Mouse (Mus musculus) ES-E14 (cell line): ENCODE data around the gene Afmid. TPM values are rescaled to one million over a fixed set of nuclear protein-coding genes. Genes with fewer than 3 reads are reported as not detected.
A peak's percentile ranks its signal among the peaks of the same experiment; 100 is the strongest.

ENCODE experiments used
- DNase-seq: peaks from one replicate; pipeline ENCODE4 v3.0.0-alpha.2; 2013; ENCODE audit warnings: low read depth, low spot score
- H3K27ac ChIP-seq: 2 replicates; pipeline ENCODE4 v1.5.1; 2012; ENCODE audit warnings: low read depth, mild to moderate bottlenecking, low read length, moderate library complexity, mixed read lengths; ENCODE audit not compliant: poor library complexity, insufficient read depth, severe bottlenecking
- H3K36me3 ChIP-seq: 2 replicates; pipeline ENCODE4 v1.6.1; 2012; ENCODE audit warnings: mild to moderate bottlenecking, low read length, moderate library complexity, mixed read lengths; ENCODE audit not compliant: control insufficient read depth, poor library complexity, insufficient read depth, severe bottlenecking
- H3K4me1 ChIP-seq, 2 experiments: fragments of 150-350 bp in 1 of 2; sonication (generic) in 1 of 2; 2 replicates each; pipeline ENCODE4 v1.6.1; 2012; ENCODE audit warnings: low read length in 2 of 2, mild to moderate bottlenecking in 1 of 2, mixed read lengths in 1 of 2; ENCODE audit not compliant: control insufficient read depth in 2 of 2, insufficient read depth in 2 of 2, poor library complexity in 1 of 2
- H3K4me3 ChIP-seq, 2 experiments: fragments of 150-350 bp in 1 of 2; sonication (generic) in 1 of 2; 2 replicates each; pipeline ENCODE4 v1.5.1; 2012; ENCODE audit warnings: low read length in 2 of 2, low read depth in 1 of 2, mild to moderate bottlenecking in 1 of 2, mixed read lengths in 1 of 2; ENCODE audit not compliant: insufficient read depth in 1 of 2, poor library complexity in 1 of 2, severe bottlenecking in 1 of 2
- H3K9ac ChIP-seq: 2 replicates; pipeline ENCODE4 v1.6.1; 2012; ENCODE audit warnings: low read depth, mild to moderate bottlenecking, low read length, mixed read lengths; ENCODE audit not compliant: poor library complexity, insufficient read depth, severe bottlenecking
- H3K9me3 ChIP-seq: fragments of 150-350 bp; sonication (generic); 2 replicates; pipeline ENCODE4 v1.6.1; 2012; ENCODE audit warnings: low read depth, mild to moderate bottlenecking, low read length; ENCODE audit not compliant: control insufficient read depth, insufficient read depth
- CHD2 ChIP-seq: IDR thresholded peaks from 2 replicates; pipeline ENCODE4 v1.6.1; 2014; ENCODE audit warnings: mild to moderate bottlenecking, low read depth, low read length, inconsistent platforms
- HCFC1 ChIP-seq: IDR thresholded peaks from 2 replicates; pipeline ENCODE4 v1.6.1; 2012; ENCODE audit warnings: low read length, inconsistent platforms, borderline replicate concordance; ENCODE audit not compliant: insufficient read depth
- MAFK ChIP-seq: IDR thresholded peaks from 2 replicates; pipeline ENCODE4 v1.6.1; 2014; ENCODE audit warnings: mild to moderate bottlenecking, low read depth, low read length, inconsistent platforms; ENCODE audit not compliant: insufficient read depth
- ZC3H11A ChIP-seq: IDR thresholded peaks from 2 replicates; pipeline ENCODE4 v1.6.1; 2012; ENCODE audit warnings: low read depth, mild to moderate bottlenecking, inconsistent platforms, low read length, borderline replicate concordance
- ZNF384 ChIP-seq: IDR thresholded peaks from 2 replicates; pipeline ENCODE4 v1.6.1; 2012; ENCODE audit warnings: low read depth, low read length, inconsistent platforms
- in situ Hi-C, 2 experiments: fragments of 600-800 bp; cut with MboI; formaldehyde crosslinking; loops; one replicate each; pipeline ENCODE4 v1.15.1; 2025; ENCODE audit warnings: low sequenced_read_pairs in 2 of 2, inconsistent platforms in 1 of 2; ENCODE audit not compliant: unreplicated experiment in 2 of 2
- total RNA-seq: library from RNA; depleted of rRNA; stranded (reverse); fragments of 300-350 nt; gene quantifications from 2 replicates; pipeline ENCODE4 v1.2.3, GENCODE M21; 2012

Gene Afmid
- total RNA-seq, 1 experiment = 1.8 TPM

DNA sequence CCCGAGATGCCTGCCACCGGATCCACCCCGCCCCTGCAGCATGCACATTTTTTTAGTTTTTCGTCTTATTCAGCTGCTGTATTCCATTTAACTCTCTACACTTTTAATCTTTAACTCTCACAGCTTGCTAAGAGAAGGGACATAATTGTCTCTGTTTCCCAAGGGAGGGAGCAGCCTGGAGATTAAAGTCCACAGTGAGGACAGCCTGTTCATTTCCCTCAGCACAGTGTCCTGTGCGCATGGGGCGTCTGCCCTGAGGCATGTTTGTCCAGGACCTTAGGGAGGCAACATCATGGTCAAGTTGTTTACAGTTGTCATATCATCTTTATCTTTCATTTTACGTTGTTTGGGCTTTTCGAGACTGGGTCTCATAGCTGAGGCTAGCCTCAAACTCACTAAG is 8.4 kb downstream of the Afmid start:
- peaks cover 8 to 16% of the 10 kb centered on the region in 2 experiments for H3K4me1 ChIP-seq
- no peaks in the 10 kb centered on the region for H3K9me3 ChIP-seq
- H3K36me3 ChIP-seq = no peaks in the 10 kb centered on the region
- no peak overlapping the region for H3K27ac ChIP-seq
- no peak overlapping the region for H3K4me3 ChIP-seq
- in situ Hi-C loops = no loop called here
- no peak overlapping the region for H3K9ac ChIP-seq
- DNase-seq = no peak
- no peak for TF ChIP-seq HCFC1
- no peak for TF ChIP-seq ZC3H11A
- TF ChIP-seq ZNF384 = no peak
- no peak for TF ChIP-seq MAFK
- TF ChIP-seq CHD2 = no peak

DNA sequence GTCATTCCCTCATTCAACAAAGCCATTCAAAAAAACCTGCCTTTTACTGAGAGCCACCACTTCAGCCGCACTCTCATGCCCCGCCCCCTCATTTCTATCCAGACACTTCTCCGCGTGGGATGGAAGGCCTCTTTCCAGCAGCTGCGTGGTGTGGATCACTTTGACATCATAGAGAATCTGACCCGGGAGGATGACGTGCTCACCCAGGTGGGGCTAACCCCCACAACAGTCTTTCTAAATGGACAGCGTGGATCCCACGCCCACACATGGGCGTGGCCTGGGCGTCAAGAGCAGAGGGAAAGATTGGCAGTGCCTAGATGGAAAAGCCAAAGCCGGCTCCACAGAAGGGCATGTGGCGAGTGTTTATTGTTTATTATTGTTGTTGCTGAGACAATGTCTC is 10.6 kb downstream of the Afmid start:
- H3K4me1 ChIP-seq = peaks cover 4 to 14% of the 10 kb centered on the region in 2 experiments; a peak in 3 of 4 replicates
- no peak overlapping the region for H3K4me3 ChIP-seq
- H3K9ac ChIP-seq = no peak overlapping the region
- H3K27ac ChIP-seq = no peak overlapping the region
- no peak for TF ChIP-seq ZNF384
- TF ChIP-seq CHD2 = no peak
- no peak for TF ChIP-seq MAFK
- TF ChIP-seq ZC3H11A = no peak
- TF ChIP-seq HCFC1 = no peak
- in situ Hi-C loops = no loop called here
- peak; percentile 62 for DNase-seq
- H3K9me3 ChIP-seq = no peaks in the 10 kb centered on the region
- no peaks in the 10 kb centered on the region for H3K36me3 ChIP-seq

DNA sequence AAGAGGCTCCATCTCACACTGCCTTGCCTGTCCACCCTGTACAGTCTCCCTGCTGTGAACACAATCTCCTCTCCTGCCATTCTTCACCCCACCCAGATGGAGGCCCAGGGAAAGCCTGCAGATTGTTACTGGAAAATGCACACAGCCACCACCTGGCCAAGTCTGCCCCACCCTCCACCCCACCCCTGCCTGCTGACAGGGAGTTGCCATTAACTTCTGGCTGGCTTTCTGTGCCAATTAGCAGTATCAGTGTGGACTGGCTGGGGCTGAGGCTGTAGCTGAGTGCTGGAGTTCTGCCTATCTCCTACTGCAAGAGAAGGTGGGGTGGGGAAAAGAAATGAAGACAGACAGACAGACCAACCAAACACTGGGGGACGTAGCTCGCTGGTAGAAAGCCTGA is 12.8 kb downstream of the Afmid start:
- in situ Hi-C loops = no loop called here

DNA sequence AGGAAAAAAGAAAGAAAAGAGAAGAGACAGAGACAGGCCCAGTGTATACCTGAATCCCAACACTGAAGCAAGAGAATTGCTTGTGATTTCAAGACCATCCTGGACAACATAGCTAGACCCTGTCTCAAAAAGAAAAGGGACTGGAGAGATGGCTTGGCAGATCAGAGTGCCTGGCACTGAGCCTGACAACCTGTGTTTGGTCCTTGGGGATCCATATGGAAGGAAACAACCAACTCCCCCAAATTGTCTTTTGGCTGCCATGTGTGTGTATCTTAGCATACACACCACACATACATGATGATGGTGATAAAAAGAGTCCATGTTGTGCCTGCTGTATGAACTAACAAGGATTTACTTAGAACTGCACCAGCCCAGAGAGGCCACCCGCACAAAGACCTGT is 13.3 kb downstream of the Afmid start:
- TF ChIP-seq ZC3H11A (no peak), CHD2 (no peak), MAFK (no peak), HCFC1 (no peak), ZNF384 (no peak)
- H3K36me3 ChIP-seq = no peaks in the 10 kb centered on the region
- in situ Hi-C loops = no loop called here
- DNase-seq = no peak
- H3K9ac ChIP-seq = no peak overlapping the region
- peaks cover 1 to 12% of the 10 kb centered on the region in 2 experiments; a peak in 3 of 4 replicates for H3K4me1 ChIP-seq
- H3K4me3 ChIP-seq = no peak overlapping the region
- no peak overlapping the region for H3K27ac ChIP-seq
- no peaks in the 10 kb centered on the region for H3K9me3 ChIP-seq

More for the DNA sequence above, 12.8 kb downstream of the Afmid start:
- Histone ChIP-seq H3K36me3 (no peaks in the 10 kb centered on the region), H3K4me1 (peaks cover 1 to 12% of the 10 kb centered on the region in 2 experiments; a peak in 3 of 4 replicates), H3K27ac (no peak overlapping the region; the same call in 1 of the 2 replicates), H3K9ac (no peak overlapping the region), H3K9me3 (no peaks in the 10 kb centered on the region), H3K4me3 (no peak overlapping the region)
- no peak for DNase-seq
- no peak for TF ChIP-seq CHD2
- TF ChIP-seq MAFK = no peak
- TF ChIP-seq HCFC1 = no peak
- TF ChIP-seq ZC3H11A = no peak
- no peak for TF ChIP-seq ZNF384

DNA sequence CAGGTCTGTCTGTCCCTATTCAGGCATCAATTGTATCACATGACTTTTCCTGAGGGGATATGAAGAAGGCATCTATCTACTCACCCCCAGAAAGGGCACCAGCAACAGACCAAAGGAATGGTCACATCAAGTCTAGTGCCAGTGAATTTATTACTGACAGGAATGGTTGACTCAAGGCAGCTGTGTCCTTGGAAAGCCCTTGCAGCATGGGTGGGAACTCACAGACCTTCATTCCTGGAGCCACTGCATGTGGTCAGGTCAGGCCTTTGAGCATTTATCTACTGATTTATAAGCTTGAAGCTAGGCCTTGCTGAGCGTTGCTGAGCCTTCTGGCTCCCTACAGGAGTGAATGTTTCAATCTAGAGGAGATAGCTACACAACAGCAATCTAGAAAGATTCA is 15.2 kb downstream of the Afmid start:
- Histone ChIP-seq H3K9me3 (no peaks in the 10 kb centered on the region), H3K4me3 (no peak overlapping the region), H3K27ac (no peak overlapping the region), H3K9ac (no peak overlapping the region), H3K4me1 (peaks cover 1 to 9% of the 10 kb centered on the region in 2 experiments; a peak in 3 of 4 replicates), H3K36me3 (no peaks in the 10 kb centered on the region)
- TF ChIP-seq CHD2 (no peak), ZC3H11A (no peak), ZNF384 (no peak), MAFK (no peak), HCFC1 (no peak)
- DNase-seq = no peak
- in situ Hi-C loops = no loop called here
